Mouse (Mus musculus) spleen, adult 2 months (tissue): Measurements from ENCODE around the gene Fhit.

ENCODE experiments used
- CTCF ChIP-seq: fragments of 200-500 bp; IDR thresholded peaks from 2 replicates; pipeline ENCODE4 v1.5.1; 2011; ENCODE audit warnings: mild to moderate bottlenecking, inconsistent platforms; ENCODE audit not compliant: insufficient read depth, insufficient read length, insufficient replicate concordance; ENCODE audit errors: extremely low read depth
- POLR2A ChIP-seq: fragments of 200-500 bp; IDR thresholded peaks from 2 replicates; pipeline ENCODE4 v1.6.1; 2011; ENCODE audit warnings: low read depth, low read length, inconsistent platforms

DNA sequence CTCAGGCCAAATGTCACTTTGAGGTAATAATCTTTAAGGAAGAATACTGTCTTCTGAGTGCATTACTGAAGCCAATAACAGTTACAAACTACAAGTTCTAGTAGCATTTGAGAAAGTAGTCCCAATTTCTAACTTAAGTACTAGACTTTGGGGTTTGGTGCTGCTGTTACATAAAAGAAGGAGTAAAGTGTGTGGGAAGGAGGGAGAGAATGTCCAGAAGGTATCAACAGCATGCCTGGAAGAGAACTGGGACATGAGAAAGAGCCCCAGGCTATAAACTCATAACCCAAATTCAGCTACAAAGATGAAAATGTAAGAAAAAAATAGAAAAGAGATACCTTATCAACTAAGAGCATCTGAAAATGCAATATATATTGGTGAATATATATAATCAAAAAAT is 101.6 kb downstream of the Fhit start:
- TF ChIP-seq CTCF (no peak), POLR2A (no peak)
